Mouse (Mus musculus) left cerebral cortex, postnatal 36 days (tissue): ENCODE measurements at regions not wholly inside any gene's neighbourhood (a gene's known extent, or its start where the extent isn't known, plus 50 kb on each side); places are given as distances from the start of the nearest gene placed in this dataset.

Source experiments
- DNase-seq, 2 experiments: peaks; one replicate each; pipeline ENCODE4 v3.0.0; 2021 to 2022; ENCODE audit warnings: low spot score in 2 of 2, mixed read lengths in 1 of 2
- intact Hi-C: fragments of 180-260 bp; cut with DNase I; formaldehyde crosslinking; loops from one replicate; pipeline ENCODE4 v1.15.1; 2025

DNA sequence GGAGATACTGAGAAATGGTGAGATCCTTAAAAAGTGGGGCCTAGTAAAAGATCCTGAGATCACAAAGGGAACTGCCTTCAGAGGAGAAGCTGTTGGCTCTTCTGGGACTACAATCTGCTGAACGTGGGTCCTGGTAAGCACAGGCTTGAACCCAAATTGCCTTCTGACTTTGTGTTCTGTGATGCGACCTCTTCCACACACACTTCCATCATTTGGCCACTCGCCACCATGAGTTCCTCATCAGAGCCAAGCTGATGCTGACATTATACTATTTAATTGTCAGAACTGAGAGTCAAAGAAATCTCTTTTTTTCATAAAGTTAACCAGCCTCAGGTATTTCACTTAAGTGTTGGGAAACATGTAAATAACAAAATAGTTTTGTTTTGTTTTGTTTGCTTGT is 635.1 kb downstream of the Slc4a3 start:
- no peak for DNase-seq
- intact Hi-C loops = no loop called here

- DNase-seq = no peak
- intact Hi-C loops = no loop called here
These were observed 648.8 kb downstream of the Slc4a3 start for GRCm38 (mm10) chr1:76194844-76195243.

- intact Hi-C loops = no loop called here
- DNase-seq = no peak
These were observed 651.6 kb downstream of the Slc4a3 start for GRCm38 (mm10) chr1:76197651-76198050.

GRCm38 (mm10) chr1:76200906-76201305 is 654.8 kb downstream of the Slc4a3 start:
- no peak for DNase-seq
- intact Hi-C loops = no loop called here

DNA sequence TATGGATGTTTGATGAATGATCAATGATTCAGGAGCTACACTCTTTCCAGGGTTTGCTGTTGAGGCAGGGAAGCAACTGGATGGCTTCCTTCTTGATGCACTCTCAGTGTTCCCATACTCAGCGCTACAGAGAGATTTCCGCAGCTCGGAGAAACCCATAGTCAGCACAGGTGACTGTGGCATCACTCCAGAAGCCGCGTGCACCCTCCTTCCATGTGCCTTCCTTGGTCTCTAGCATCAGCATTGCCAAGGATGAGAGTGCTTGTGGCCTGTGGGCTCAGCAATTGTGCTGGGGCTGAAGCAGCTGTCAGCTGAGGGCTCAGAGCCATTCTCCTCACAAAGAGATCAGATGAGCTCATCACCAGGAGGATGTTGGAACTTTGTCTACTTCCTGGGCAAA is 666.4 kb downstream of the Slc4a3 start:
- no peak for DNase-seq
- intact Hi-C loops = no loop called here

GRCm38 (mm10) chr1:76244721-76245120 is 698.7 kb downstream of the Slc4a3 start:
- no peak for DNase-seq
- intact Hi-C loops = no loop called here

DNA sequence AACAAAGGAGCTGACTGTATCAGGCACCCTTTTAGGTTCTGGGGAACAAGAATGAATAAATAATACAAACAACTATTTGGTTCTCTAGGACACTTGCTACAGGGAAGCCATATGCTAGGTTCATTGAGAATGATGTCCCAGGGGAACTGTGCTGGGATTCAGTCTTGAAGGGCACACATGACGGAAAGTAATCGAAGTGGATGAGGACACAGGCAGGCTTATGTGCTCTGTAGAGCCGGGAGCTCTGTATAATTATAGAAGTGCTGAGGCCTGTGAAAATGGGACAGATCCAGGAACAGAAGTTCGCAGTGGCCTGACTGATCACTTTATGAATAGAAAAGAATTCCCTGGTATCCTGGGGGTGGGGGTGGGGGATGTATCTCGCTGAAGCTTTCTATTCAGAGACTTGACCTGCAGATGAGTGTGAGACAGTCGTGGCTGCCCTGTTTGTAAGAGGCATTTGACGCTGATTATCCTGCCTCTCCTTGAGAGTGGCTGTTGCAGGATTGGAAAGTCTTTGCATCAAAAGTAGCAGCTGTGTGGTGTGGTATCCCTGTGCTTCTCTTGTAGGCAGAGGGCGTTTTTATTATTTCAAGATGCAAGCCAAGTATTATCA is 700.2 kb downstream of the Slc4a3 start:
- DNase-seq = no peak
- intact Hi-C loops = no loop called here

DNA sequence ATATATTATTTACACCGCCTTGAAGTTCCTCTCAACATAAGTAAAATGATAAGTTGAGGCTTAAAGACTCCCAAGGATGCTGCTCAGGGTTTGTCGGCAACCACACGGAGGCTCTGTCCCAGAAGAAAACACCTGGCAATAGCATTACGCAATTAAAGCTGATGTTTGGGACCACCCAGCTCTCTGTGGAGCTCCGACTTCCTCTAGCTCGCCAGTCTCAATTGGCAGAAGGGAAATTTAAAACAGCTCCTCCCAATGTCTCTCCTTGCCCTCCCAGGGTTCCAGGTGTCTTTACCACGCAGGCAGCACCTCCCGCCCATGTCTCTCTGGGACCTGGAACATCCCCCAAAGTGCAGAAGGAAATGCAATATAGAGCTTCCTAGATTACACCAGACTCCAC is 701.1 kb downstream of the Slc4a3 start:
- DNase-seq = no peak
- intact Hi-C loops = no loop called here

- intact Hi-C loops = no loop called here
These were observed 712.2 kb downstream of the Slc4a3 start for GRCm38 (mm10) chr1:76258217-76258616.

DNA sequence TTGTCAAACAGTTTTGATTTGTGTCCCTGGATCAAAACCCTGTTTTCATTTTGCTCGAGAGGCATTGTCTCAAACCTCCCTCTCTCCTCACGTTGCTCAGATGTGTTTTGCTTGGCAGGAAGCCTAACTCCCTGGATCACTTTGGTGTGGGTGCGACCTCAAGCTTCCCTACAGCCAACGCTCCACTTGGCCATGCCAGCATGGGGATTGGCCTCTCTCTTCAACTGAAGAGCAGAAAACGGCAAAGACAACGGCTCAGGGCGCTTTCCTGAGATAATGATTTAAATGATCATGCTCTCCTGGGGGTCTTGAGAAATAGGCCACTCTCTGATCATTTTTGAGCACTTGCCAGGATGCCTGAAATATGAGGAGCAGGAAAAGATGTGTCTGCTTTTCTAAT is 730.1 kb downstream of the Slc4a3 start:
- intact Hi-C loops = no loop called here

More at GRCm38 (mm10) chr1:76258217-76258616, 712.2 kb downstream of the Slc4a3 start:
- no peak for DNase-seq

GRCm38 (mm10) chr1:76276624-76277023 is 730.6 kb downstream of the Slc4a3 start:
- intact Hi-C loops = no loop called here
- DNase-seq = no peak

More for the DNA sequence above, 730.1 kb downstream of the Slc4a3 start:
- DNase-seq = no peak

GRCm38 (mm10) chr1:76283322-76283721 is 737.3 kb downstream of the Slc4a3 start:
- intact Hi-C loops = no loop called here
- no peak for DNase-seq

DNA sequence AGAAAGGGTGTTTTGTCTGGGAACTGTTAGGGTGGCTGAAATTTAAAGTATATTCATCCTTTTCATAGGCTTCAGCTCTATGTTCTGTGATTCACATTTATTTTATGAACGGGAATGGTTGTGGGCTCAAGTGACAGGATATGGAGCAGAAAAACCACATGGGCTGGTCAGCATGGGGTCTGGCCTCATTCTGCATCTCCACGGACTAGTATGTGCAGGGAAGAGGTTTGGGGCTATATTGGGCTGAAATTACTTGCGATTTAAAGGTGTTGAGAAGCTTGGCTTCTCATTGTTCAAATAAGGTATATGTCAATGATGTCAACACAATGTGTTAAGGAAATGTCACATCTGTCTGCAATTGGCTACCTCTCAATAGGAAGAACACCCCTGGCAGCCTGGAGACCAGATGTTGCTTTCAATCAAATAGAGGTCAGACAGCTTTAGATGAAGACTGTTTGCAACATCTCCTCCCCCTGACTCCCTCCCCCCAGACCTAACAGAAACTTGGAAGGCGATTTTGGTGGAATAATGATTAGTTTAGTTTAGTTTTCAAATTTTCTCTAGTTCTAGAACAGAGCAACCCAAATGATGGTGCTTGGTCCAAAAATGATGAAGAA is 777.0 kb downstream of the Slc4a3 start:
- DNase-seq = no peak
- intact Hi-C loops = no loop called here

DNA sequence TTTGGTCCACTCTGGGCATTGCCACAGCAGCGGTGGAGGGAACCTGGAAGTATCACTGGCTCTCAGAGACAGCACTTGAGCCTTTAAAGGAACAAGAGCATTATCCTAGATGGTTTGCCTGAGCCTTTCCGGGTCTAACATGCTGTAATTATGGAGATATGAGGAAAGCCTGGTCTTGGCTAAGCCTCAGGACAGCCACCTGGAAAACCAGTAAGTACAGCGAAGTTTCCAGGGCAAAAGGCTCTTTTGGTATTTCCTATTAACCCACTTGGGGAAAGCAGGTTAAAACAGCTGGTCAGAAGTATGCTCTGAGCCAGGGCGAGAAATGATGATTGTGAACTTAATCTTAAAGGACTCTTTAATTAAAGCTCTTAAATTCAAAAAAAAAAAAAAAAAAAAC is 777.5 kb downstream of the Slc4a3 start:
- DNase-seq = no peak
- intact Hi-C loops = no loop called here

- intact Hi-C loops = no loop called here
- no peak for DNase-seq
These were observed 789.9 kb downstream of the Slc4a3 start for GRCm38 (mm10) chr1:76336011-76336410.

GRCm38 (mm10) chr1:76362106-76362505 is 816.0 kb downstream of the Slc4a3 start:
- intact Hi-C loops = no loop called here
- no peak for DNase-seq

DNA sequence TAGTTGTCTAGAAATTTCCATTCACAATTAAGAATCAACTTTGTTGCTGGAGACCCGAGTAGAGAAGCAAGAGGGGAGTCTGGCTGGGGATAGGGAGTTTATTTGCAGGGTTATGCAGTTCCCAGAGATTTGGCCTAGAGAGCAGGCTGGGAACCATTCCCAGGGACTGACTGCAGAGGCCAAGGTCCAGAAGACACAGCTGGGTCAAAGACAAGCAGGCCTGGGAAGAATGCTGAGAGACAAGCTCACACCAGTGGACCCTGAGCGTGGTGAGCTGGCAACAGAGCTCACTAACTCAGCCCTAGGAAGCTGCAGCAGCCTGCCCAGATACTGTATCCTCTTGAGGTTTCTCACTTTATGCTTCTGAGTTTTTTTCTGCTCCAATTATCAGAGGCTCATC is 827.9 kb downstream of the Slc4a3 start:
- intact Hi-C loops = no loop called here
- no peak for DNase-seq

GRCm38 (mm10) chr1:76378154-76378553 is 832.1 kb downstream of the Slc4a3 start:
- intact Hi-C loops = no loop called here
- no peak for DNase-seq

DNA sequence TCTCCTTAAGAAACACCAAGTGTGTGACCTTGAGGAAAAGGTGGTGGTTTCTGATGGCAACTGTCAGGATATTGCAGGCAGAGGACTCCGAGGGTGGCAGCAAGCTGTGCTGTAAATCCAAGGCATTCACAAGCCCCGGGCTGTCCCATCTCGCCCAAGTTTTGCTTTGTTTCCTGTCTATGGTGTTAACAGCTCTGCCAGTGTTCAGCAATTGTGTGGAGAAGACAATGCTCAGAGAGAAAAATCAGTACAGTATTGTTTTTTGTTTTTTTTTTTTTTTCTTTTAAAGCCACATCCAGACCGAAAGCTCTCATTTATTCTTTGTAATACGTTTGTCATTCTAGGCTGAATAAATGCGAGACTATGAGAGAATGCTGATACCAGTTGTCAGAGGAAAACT is 846.5 kb downstream of the Slc4a3 start:
- no peak for DNase-seq
- intact Hi-C loops = no loop called here

- no peak for DNase-seq
- intact Hi-C loops = no loop called here
These were observed 848.0 kb downstream of the Slc4a3 start for GRCm38 (mm10) chr1:76394038-76394437.

DNA sequence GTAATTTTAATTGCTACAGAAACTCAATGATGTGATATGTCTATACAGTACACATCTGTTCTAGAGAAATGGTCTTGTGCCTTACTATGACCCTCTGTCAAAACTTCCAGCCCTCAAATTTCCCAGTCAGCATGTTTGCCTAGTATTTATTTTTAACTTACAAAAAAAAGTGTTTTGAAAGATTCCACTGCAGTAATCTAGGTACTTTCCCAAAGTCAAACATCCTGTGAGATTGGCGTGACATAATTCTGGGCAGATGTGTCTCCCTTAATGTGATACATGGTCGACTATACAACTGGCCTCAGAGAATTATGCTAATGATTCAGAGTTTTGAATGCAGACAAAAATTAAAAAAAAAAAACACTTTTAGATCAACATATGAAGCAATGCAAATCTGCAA is 856.8 kb downstream of the Slc4a3 start:
- intact Hi-C loops = no loop called here
- DNase-seq = no peak

DNA sequence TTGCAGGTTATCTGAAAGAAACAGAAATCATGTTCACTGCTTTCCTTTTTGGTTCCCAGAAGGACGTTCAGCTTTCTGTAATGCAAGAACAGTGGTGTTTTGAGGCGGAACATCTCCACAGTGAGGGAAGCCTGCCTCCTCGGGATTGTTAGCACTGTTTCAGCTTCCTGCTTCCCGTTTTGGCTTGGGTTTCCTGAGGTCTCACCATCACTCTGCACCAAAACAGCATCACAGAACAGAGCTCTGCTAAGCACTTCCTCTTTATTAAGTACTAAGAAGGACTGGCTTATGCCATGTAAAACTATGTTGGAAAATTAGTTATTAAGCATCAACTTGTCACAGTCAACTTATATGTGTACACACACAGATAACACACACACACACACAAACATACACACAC is 857.9 kb downstream of the Slc4a3 start:
- no peak for DNase-seq
- intact Hi-C loops = no loop called here
